Mouse (Mus musculus) olfactory bulb, adult 2 months (tissue): ENCODE measurements at regions not wholly inside any gene's neighbourhood (a gene's known extent, or its start where the extent isn't known, plus 50 kb on each side); places are given as distances from the start of the nearest gene placed in this dataset.

ENCODE experiments used
- CTCF ChIP-seq: fragments of 200-500 bp; IDR thresholded peaks from 2 replicates; pipeline ENCODE4 v1.5.1; 2012; ENCODE audit warnings: low read depth, mild to moderate bottlenecking, low read length, moderate library complexity; ENCODE audit not compliant: insufficient read depth
- POLR2A ChIP-seq: fragments of 200-500 bp; IDR thresholded peaks from 2 replicates; pipeline ENCODE4 v1.6.1; 2012; ENCODE audit warnings: mild to moderate bottlenecking, low read depth, low read length, moderate library complexity; ENCODE audit not compliant: insufficient read depth

- no peak for TF ChIP-seq CTCF
- no peak for TF ChIP-seq POLR2A
These were observed 892.3 kb downstream of the Gsdmc2 start for GRCm38 (mm10) chr15:62952487-62953214.
